11 mouse cellular contexts compared by ENCODE assay signal in genomic region chr2:70444141-70444540, GRCm38 (mm10). TPM values are rescaled to one million over a fixed set of nuclear protein-coding genes. Genes with fewer than 3 reads are reported as not detected.
DNase-seq lines count a peak whose midpoint lies in the region; ATAC-seq and TF ChIP-seq lines count a peak whose summit lies in the region.
"Had no signal": no experiment of that assay in that cellular context is flagged by ENCODE, and none has a peak within 500 bp of the region (broad histone marks: within the 10 kb centered on the region; RNA-seq: fewer than 3 reads in every experiment).

No protein-coding gene starts in this region.

- no peaks in the 10 kb centered on the region for H3K9me3 ChIP-seq in forebrain, embryonic 12.5 days
- H3K9me3 ChIP-seq in midbrain, embryonic 11.5 days (ENCODE audit: control insufficient read depth, low read length) = no peaks in the 10 kb centered on the region
- H3K9me3 ChIP-seq: limb, embryonic 15.5 days had no signal

- WGBS in kidney, adult 2 months = 14% methylated on average over 7 of the region's 7 CpGs
- 22% methylated on average over 7 of the region's 7 CpGs for WGBS in forebrain, embryonic 12.5 days
- WGBS in midbrain, embryonic 11.5 days = 20% methylated on average over 7 of the region's 7 CpGs

- peak overlapping the region; percentile 34; the same call in 1 of the 2 replicates for H3K4me2 ChIP-seq in forebrain, embryonic 12.5 days
- H3K4me2 ChIP-seq in midbrain, embryonic 11.5 days = no peak overlapping the region; the same call in 1 of the 2 replicates
- H3K4me2 ChIP-seq: limb, embryonic 15.5 days had no signal

- DNase-seq in kidney, adult 2 months = peak; percentile 1
- DNase-seq in kidney, postnatal 25 days = no peak
- DNase-seq in cerebellum, adult 18-20 months = peak; percentile 53 to 55
- peak; percentile 85 for DNase-seq in midbrain, embryonic 11.5 days (ENCODE audit: low spot score, missing footprints)
- no peak for DNase-seq in left cerebral cortex, postnatal 36 days (ENCODE audit: low spot score in 2 of 2)
- DNase-seq in spleen, postnatal 14 days (ENCODE audit: low spot score in 2 of 2) = no peak
- no peak for DNase-seq in layer of hippocampus, adult 11-12 months (ENCODE audit: low spot score)

- no peaks in the 10 kb centered on the region for H3K4me1 ChIP-seq in kidney, adult 2 months (ENCODE audit: control insufficient read depth, insufficient read depth, low read length)
- H3K4me1 ChIP-seq in forebrain, embryonic 12.5 days = peaks cover 26% of the 10 kb centered on the region
- peaks cover 8% of the 10 kb centered on the region; the same call in 1 of the 2 replicates for H3K4me1 ChIP-seq in midbrain, embryonic 11.5 days (ENCODE audit: control insufficient read depth, insufficient read depth, low read length)

- H3K27me3 ChIP-seq in kidney, adult 2 months (replicated peaks; ENCODE audit: control insufficient read depth, insufficient read depth, low read length) = no peaks in the 10 kb centered on the region; the same call in none of the 2 replicates
- H3K27me3 ChIP-seq in forebrain, embryonic 12.5 days = peaks cover 13% of the 10 kb centered on the region; the same call in 1 of the 2 replicates
- H3K27me3 ChIP-seq in midbrain, embryonic 11.5 days (ENCODE audit: control insufficient read depth, insufficient read depth, low read length) = no peaks in the 10 kb centered on the region; the same call in 1 of the 2 replicates

- no peaks in the 10 kb centered on the region for H3K36me3 ChIP-seq in kidney, adult 2 months (ENCODE audit: control insufficient read depth, insufficient read depth, low read length)
- H3K36me3 ChIP-seq in forebrain, embryonic 12.5 days (replicated peaks) = no peaks in the 10 kb centered on the region
- no peaks in the 10 kb centered on the region for H3K36me3 ChIP-seq in midbrain, embryonic 11.5 days (ENCODE audit: control insufficient read depth, insufficient read depth, low read length)
- H3K36me3 ChIP-seq: limb, embryonic 15.5 days had no signal

- no peak overlapping the region for H3K9ac ChIP-seq in forebrain, embryonic 12.5 days
- H3K9ac ChIP-seq in midbrain, embryonic 11.5 days (ENCODE audit: low read length) = no peak overlapping the region
- H3K9ac ChIP-seq: limb, embryonic 15.5 days had no signal

- H3K4me3 ChIP-seq in kidney, adult 2 months (ENCODE audit: insufficient read depth, low read depth, low read length) = no peak overlapping the region
- H3K4me3 ChIP-seq in forebrain, embryonic 12.5 days (replicated peaks) = no peak overlapping the region
- no peak overlapping the region for H3K4me3 ChIP-seq in midbrain, embryonic 11.5 days (ENCODE audit: low read depth, low read length)
- H3K4me3 ChIP-seq: limb, embryonic 15.5 days had no signal

- H3K27ac ChIP-seq in kidney, adult 2 months (ENCODE audit: insufficient read depth, low read depth, low read length) = no peak overlapping the region
- H3K27ac ChIP-seq in forebrain, embryonic 12.5 days = no peak overlapping the region
- no peak overlapping the region for H3K27ac ChIP-seq in midbrain, embryonic 11.5 days (ENCODE audit: low read depth, low read length)
- H3K27ac ChIP-seq: limb, embryonic 15.5 days had no signal

- intact Hi-C loops in left cerebral cortex, postnatal 36 days (cut with DNase I) = no loop called here

- no peak for TF ChIP-seq POLR2A in kidney, adult 2 months (IDR thresholded peaks at IDR 0.05; ENCODE audit: low read depth, low read length)

- ATAC-seq in forebrain, embryonic 12.5 days (ENCODE audit: low FRiP score) = no peak
- no peak for ATAC-seq in midbrain, embryonic 11.5 days (ENCODE audit: low FRiP score)

- no peak for TF ChIP-seq CTCF in kidney, adult 2 months (conservative IDR thresholded peaks at IDR 0.05; ENCODE audit: insufficient read depth, insufficient read length, low read depth, low read length)

RNA-seq across cellular contexts. Expression of gene Sp5, which starts 30.6 kb away (rescaled TPM):
- polyA plus RNA-seq in kidney, adult 2 months (2012; rRNA removed) = 7.0 and 11.6 TPM in 2 replicates
- 9.1 and 13.6 TPM in 2 replicates for polyA plus RNA-seq in forebrain, embryonic 12.5 days (2016; fragmentation: Nextera tagmentation; extraction: Ambion mirVana)
- polyA plus RNA-seq in midbrain, embryonic 11.5 days (2014; fragmentation: Nextera tagmentation; extraction: Ambion mirVana) = 10.2 and 12.8 TPM in 2 replicates
- under 1 TPM; 0.44 to 0.68 TPM for total RNA-seq in left cerebral cortex, postnatal 36 days (2021)
- total RNA-seq: monocyte, adult 5-6 weeks had no signal
- polyA plus RNA-seq: spleen, adult 2 months had no signal

Comparison
In these comparisons a context has a peak if more than half of its experiments do, and no peak if none do; other contexts are left out.
1. DNase-seq: peak in kidney, adult 2 months (single experiment), cerebellum, adult 18-20 months (2 of 2) and midbrain, embryonic 11.5 days (single experiment); none in kidney, postnatal 25 days (0 of 2), left cerebral cortex, postnatal 36 days (0 of 2), spleen, postnatal 14 days (0 of 2) and layer of hippocampus, adult 11-12 months (single experiment).